Mouse (Mus musculus) erythroblast, adult 5-6 weeks (primary cell): ENCODE results near the gene Iqschfp. TPM values are rescaled to one million over a fixed set of nuclear protein-coding genes. Genes with fewer than 3 reads are reported as not detected.

Source experiments
- ATAC-seq: replicated peaks from 2 replicates; pipeline ENCODE4 v1.8.0; 2016; ENCODE audit warnings: moderate number of reproducible peaks, mild to moderate bottlenecking, moderate TSS enrichment, inconsistent platforms; ENCODE audit not compliant: poor library complexity, low FRiP score, severe bottlenecking
- total RNA-seq, 2 experiments: library from RNA; stranded (forward) in 1 of 2; stranded (reverse) in 1 of 2; fragments of 150-400 nt in 1 of 2; fragments of 200-764, 138-1000 nt in 1 of 2; gene quantifications; 2 replicates each; pipeline versions ENCODE4 v1.2.3 to v1.2.4; 2015 to 2017; ENCODE audit warnings: low replicate concordance in 2 of 2

Gene Iqschfp
- total RNA-seq, 2 experiments from 2014 or later = not detected

DNA sequence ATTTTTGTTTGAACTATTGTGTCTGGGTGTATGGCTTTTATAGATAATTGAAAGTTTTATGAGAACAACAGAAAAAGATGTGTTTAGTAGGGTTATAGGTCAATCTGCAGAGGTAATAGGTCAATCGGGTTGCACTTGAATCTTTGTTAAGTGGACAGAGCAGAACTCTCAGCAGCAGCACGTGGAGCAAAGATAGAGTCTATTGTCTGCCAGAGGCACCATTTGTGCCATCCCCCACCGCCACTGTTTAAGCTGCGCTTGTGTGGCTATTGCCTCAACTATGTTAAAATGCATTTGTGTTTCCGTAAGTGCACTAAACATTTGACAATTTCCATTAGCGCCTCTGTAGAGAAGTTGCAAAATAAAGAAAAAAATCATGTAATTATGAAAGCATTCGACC, 508.1 kb downstream of the Iqschfp start:
- no peak for ATAC-seq

- ATAC-seq = no peak
Measured at GRCm38 (mm10) chr3:68403343-68403742, 511.3 kb downstream of the Iqschfp start.

DNA sequence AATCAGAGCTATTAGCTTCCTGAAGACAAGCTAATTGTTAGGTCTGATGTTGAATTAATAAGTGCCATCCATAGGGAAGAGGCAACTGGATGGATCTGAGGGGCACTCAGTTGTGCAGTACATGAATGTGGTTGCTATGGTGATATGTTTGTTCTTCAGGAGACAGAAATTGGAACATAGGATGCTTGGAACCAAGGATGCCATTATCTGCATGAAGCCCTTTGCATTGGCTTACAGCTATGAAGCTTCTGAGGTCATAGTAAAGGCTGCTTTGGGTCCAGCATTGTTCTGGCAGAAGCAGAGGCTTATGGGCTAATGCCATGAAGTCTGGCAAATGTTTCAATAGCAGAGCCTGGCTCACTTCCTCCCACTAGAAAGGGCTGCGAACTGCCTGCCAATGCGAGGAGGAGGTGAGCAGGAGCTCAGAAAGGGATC, 511.8 kb downstream of the Iqschfp start:
- no peak for ATAC-seq

GRCm38 (mm10) chr3:68405724-68406123, 513.7 kb downstream of the Iqschfp start:
- no peak for ATAC-seq

GRCm38 (mm10) chr3:68412262-68412661, 520.2 kb downstream of the Iqschfp start:
- ATAC-seq = no peak

DNA sequence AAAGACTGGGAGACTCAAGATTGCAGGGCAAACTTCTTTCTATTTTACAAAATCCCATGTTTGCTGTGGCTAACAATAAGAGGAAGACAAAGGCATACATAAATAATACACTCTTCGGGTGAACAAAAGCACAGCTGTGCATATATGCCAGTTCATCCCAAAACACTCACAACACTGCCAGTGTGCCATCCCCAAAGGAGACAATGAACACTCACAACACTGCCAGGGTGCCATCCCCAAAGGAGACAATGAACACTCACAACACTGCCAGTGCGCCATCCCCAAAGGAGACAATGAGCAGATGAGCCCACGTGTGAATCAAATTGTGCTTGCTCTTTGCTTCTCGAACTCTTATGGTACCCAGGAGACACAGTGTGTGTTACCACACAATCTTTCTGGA, 527.8 kb downstream of the Iqschfp start:
- ATAC-seq = no peak

- ATAC-seq = no peak
Measured at GRCm38 (mm10) chr3:68420927-68421326, 528.9 kb downstream of the Iqschfp start.

- ATAC-seq = no peak
Measured at GRCm38 (mm10) chr3:68421849-68422248, 529.8 kb downstream of the Iqschfp start.

- ATAC-seq = no peak
Measured at GRCm38 (mm10) chr3:68428081-68428480, 536.0 kb downstream of the Iqschfp start.

DNA sequence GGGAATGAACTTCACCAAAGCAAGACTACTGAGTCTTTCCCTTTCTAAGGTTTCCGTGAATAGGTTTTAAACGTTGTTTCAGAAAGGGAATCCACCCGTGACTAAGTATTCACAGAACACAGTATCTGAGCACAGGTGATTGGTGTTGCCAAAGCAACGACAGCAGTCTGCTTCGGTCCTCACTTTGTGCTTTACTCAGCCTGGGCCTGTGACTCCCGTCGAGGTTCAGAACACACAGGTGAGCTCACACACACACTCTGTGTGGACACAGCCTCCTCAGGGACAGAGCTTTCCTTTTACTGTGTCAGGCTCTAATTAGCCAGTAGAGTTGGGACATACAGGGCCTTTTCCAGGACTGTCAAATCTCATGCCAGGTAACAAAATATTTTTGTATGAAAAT, 542.4 kb downstream of the Iqschfp start:
- no peak for ATAC-seq

DNA sequence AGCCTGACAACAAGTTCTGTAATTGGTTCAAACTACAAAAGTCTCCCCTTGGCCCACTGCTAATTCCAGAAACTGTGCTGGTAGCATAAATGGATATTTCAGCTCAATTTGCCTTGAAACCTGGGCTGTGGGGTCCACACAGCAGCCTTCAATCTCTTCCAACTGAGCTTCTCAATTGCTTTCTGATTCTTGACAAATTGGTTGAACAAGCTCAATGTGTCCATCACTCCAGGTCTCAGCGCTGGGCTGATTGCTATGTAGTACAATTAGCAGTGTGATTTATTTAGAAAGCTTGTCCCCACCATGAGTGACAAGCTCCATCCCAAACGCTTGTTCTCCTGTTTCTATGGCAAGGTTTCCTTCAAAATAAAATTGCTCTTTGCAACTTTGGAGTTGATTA, 542.9 kb downstream of the Iqschfp start:
- no peak for ATAC-seq

- no peak for ATAC-seq
Measured at GRCm38 (mm10) chr3:68448480-68448879, 556.4 kb downstream of the Iqschfp start.

DNA sequence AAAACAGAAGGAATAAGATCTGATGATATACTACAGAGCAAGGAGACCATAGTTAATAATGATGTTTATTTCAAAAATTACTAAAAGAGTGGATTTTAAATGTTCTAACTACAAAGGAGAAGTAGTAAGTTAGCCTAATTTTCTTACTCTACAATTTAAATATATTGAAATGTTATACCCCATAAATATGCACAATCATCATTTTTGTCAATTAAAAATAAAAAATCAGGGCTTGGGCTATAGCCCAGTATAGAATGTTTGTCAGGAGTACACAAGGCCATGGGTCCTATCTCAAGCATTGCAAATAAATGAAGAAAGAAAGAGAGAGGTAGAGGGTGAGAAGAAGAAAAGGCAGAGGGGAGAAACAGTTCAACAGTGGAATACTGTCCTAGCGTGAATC, 559.6 kb downstream of the Iqschfp start:
- no peak for ATAC-seq

- no peak for ATAC-seq
Measured at GRCm38 (mm10) chr3:68453266-68453665, 561.2 kb downstream of the Iqschfp start.

- no peak for ATAC-seq
Measured at GRCm38 (mm10) chr3:68453719-68454455, 561.9 kb downstream of the Iqschfp start.

- no peak for ATAC-seq
Measured at GRCm38 (mm10) chr3:68466643-68467042, 574.6 kb downstream of the Iqschfp start.

DNA sequence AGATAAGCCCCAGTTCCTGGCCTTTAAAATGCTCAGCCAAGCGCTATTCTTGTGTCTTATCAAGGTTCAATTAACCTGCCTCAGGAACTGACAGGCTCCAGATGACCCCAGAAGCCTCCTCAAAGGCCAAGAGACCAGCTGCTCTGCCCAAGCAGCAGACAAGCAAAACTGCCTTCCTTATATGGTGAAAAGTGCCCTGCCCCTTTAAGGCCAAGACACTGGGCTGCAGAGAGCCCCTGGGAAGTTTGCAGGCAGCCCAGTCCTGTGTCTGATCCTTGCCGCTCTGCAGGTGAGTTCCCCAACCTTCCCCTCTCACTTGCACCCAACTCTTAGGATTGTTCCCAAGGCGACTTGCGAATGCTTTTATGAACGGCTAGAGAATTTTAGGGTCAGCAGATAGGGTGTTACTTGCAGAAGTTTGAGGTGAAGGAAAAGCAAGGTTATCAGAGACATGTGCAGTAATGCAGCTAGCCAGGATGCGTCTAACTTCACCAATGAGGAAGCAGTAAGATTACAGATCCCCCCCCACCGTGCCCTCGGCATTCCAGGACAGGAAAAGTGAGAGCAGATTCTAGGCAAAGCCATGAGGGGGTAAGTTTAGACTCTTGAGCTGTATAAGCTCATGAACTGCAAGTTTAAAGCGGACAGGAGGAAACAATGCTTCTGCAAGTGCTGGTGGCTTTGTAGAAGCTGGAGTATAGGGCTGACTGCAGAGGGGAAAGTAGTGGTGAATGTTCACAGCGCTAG, 576.1 kb downstream of the Iqschfp start:
- ATAC-seq = no peak

DNA sequence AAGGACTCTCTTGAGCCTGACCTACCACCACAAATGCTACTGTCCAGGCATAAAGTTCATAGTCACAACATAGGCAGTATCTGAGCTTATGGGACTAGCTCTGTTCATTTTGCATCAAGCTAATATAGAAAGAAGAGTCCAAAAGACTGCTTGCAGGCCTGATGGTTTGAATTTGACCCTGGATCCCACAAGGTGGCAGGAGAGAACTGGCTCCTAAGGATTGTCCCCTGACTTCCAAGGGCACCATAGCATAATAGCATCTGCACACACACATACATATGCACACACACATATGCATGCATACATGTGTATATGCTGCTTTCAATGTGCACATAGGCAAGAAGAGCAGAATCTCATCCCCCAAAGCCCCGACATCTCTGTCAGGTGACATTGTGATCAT, 577.6 kb downstream of the Iqschfp start:
- ATAC-seq = no peak

DNA sequence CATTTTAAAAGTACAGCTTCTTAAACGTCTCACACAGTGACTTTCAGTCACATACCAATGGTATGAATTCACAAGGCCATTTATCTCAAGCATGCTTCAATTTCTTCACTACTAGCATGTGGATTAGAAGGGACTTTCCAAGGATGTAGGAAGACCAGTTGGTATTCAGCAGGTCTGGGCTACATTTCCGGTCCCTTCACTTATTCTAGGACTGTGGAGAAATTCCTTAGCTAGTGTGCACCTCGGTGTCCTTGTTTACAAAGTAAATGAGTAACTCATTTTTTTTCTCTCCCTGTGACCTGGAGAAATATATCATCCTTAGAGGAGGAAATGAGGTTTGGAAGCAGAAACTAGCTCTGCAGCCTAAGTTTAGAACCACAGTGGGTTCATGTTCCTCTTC, 578.0 kb downstream of the Iqschfp start:
- ATAC-seq = no peak

- no peak for ATAC-seq
Measured at GRCm38 (mm10) chr3:68470622-68471021, 578.6 kb downstream of the Iqschfp start.

DNA sequence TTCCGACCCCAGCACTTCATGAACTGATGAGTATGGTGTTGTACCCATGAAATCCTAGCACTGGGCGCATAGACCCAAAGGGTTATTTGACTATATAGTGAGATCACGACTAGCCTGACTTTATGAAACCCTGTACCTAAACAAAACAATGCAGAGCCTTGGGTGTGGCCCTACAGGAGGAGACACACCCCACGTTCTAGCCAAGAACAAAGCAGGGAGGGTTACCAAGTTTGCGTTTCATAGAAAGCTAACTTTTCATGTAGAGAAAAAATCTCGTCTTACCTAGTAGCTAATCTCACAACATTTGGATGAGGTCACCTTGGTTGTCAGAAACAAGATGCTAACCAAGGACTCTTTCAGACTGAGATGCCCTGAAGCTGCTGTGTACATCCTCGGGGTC, 584.3 kb downstream of the Iqschfp start:
- ATAC-seq = no peak
